Mouse (Mus musculus) layer of hippocampus, adult 8-10 months (tissue): ENCODE data around the gene Wdr25. TPM values are rescaled to one million over a fixed set of nuclear protein-coding genes. Genes with fewer than 3 reads are reported as not detected.
"Not testable (repeated sequence)": the region's sequence is repeated elsewhere in the genome, so short reads cannot be mapped to it uniquely, and the experiment has no call there.

Experiments used
- DNase-seq, 2 experiments: peaks; one replicate each; pipeline ENCODE4 v3.0.0; 2022; ENCODE audit warnings: low spot score in 2 of 2
- total RNA-seq, 4 experiments: library from RNA; stranded (reverse); gene quantifications; 2 replicates each; pipeline ENCODE4 v1.2.4; 2022

Wdr25 gene
- 10 to 100 TPM in 3 of 4 experiments, 1 to 10 TPM in 1; 9.9 to 15.6 (median 12.6) TPM for total RNA-seq

- no peak for DNase-seq
These were observed at the start of gene Wdr25 for GRCm38 (mm10) chr12:108892989-108893714. Gene Wdr25, plus strand, starts transcription at chr12:108893631.

- DNase-seq = not testable (repeated sequence)
These were observed 45.4 kb upstream of the Wdr25 start for GRCm38 (mm10) chr12:108848033-108848432.

- DNase-seq = no peak
These were observed 43.9 kb upstream of the Wdr25 start for GRCm38 (mm10) chr12:108849488-108850022.

GRCm38 (mm10) chr12:108850129-108850528, 43.3 kb upstream of the Wdr25 start:
- DNase-seq = no peak

GRCm38 (mm10) chr12:108850886-108851285, 42.5 kb upstream of the Wdr25 start:
- no peak for DNase-seq

GRCm38 (mm10) chr12:108852822-108853221, 40.6 kb upstream of the Wdr25 start:
- no peak for DNase-seq

- no peak for DNase-seq
These were observed 38.4 kb upstream of the Wdr25 start for GRCm38 (mm10) chr12:108855081-108855480.

GRCm38 (mm10) chr12:108856186-108856585, 37.2 kb upstream of the Wdr25 start:
- DNase-seq = no peak

GRCm38 (mm10) chr12:108857109-108857508, 36.3 kb upstream of the Wdr25 start:
- no peak for DNase-seq

GRCm38 (mm10) chr12:108857589-108858184, 35.7 kb upstream of the Wdr25 start:
- DNase-seq = no peak

- no peak for DNase-seq
These were observed 34.9 kb upstream of the Wdr25 start for GRCm38 (mm10) chr12:108858486-108858885.

GRCm38 (mm10) chr12:108865007-108865494, 28.4 kb upstream of the Wdr25 start:
- no peak for DNase-seq

- DNase-seq = no peak
These were observed 23.9 kb upstream of the Wdr25 start for GRCm38 (mm10) chr12:108869575-108869974.

GRCm38 (mm10) chr12:108873122-108873521, 20.3 kb upstream of the Wdr25 start:
- no peak for DNase-seq

GRCm38 (mm10) chr12:108879138-108879537, 14.3 kb upstream of the Wdr25 start:
- DNase-seq = no peak

GRCm38 (mm10) chr12:108880606-108881005, 12.8 kb upstream of the Wdr25 start:
- DNase-seq = no peak

- DNase-seq = no peak
These were observed 12.2 kb upstream of the Wdr25 start for GRCm38 (mm10) chr12:108881192-108881591.

- no peak for DNase-seq
These were observed 10.7 kb upstream of the Wdr25 start for GRCm38 (mm10) chr12:108882776-108883175.

- no peak for DNase-seq
These were observed 7.5 kb upstream of the Wdr25 start for GRCm38 (mm10) chr12:108885906-108886305.

- no peak for DNase-seq
These were observed 6.4 kb upstream of the Wdr25 start for GRCm38 (mm10) chr12:108887077-108887476.

GRCm38 (mm10) chr12:108888632-108889031, 4.8 kb upstream of the Wdr25 start:
- no peak for DNase-seq

- DNase-seq = peak; percentile 94 to 96
These were observed 442 bp downstream of the Wdr25 start, which contains the start of gene Wars for GRCm38 (mm10) chr12:108893715-108894431. Gene Wars, minus strand, starts transcription at chr12:108894174.
